ENCODE assay signal across 14 mouse cellular contexts in genomic region chr1:191457103-191457502, GRCm38 (mm10).
"Had no signal": no experiment of that assay in that cellular context is flagged by ENCODE, and none has a peak within 500 bp of the region (broad histone marks: within the 10 kb centered on the region; RNA-seq: fewer than 3 reads in every experiment).

No protein-coding gene starts in this region.

- DNase-seq: kidney, postnatal 14 days; retina, postnatal 1 day; right cerebral cortex, postnatal 4 days; spleen, adult 18-20 months; thymus, adult 18-20 months; thymus, postnatal 14 days had no signal

- H3K27me3 ChIP-seq: kidney, embryonic 15.5 days; megakaryocyte, embryonic 14.5 days; midbrain, embryonic 15.5 days; neural tube, embryonic 12.5 days had no signal

- ATAC-seq: liver, embryonic 12.5 days; midbrain, embryonic 15.5 days had no signal

- H3K9ac ChIP-seq: kidney, embryonic 15.5 days; liver, embryonic 12.5 days; midbrain, embryonic 15.5 days; neural tube, embryonic 12.5 days had no signal

- H3K9me3 ChIP-seq: kidney, embryonic 15.5 days; limb, embryonic 10.5 days; liver, embryonic 12.5 days; midbrain, embryonic 15.5 days; neural tube, embryonic 12.5 days had no signal

- H3K4me3 ChIP-seq: kidney, embryonic 15.5 days; left cerebral cortex, adult 2 months; limb, embryonic 10.5 days; liver, embryonic 12.5 days; megakaryocyte, embryonic 14.5 days; midbrain, embryonic 15.5 days; neural tube, embryonic 12.5 days had no signal

- H3K27ac ChIP-seq: kidney, embryonic 15.5 days; left cerebral cortex, adult 2 months; limb, embryonic 10.5 days; liver, embryonic 12.5 days; midbrain, embryonic 15.5 days; neural tube, embryonic 12.5 days had no signal

- H3K4me2 ChIP-seq: kidney, embryonic 15.5 days; liver, embryonic 12.5 days; midbrain, embryonic 11.5 days; midbrain, embryonic 15.5 days; neural tube, embryonic 12.5 days had no signal

- H3K36me3 ChIP-seq: kidney, embryonic 15.5 days; limb, embryonic 10.5 days; liver, embryonic 12.5 days; midbrain, embryonic 15.5 days; neural tube, embryonic 12.5 days had no signal
